Mouse (Mus musculus) kidney, postnatal 0 days (tissue): ENCODE measurements at regions not wholly inside any gene's neighbourhood (a gene's known extent, or its start where the extent isn't known, plus 50 kb on each side); places are given as distances from the start of the nearest gene placed in this dataset.
A peak's percentile ranks its signal among the peaks of the same experiment; 100 is the strongest.

Experiments used
- ATAC-seq: fragments of 200-750 bp; cut with Nextera tagmentation; replicated peaks from 2 replicates; pipeline ENCODE4 v1.8.0; 2017; ENCODE audit warnings: low read depth, moderate number of reproducible peaks, moderate TSS enrichment, moderate library complexity; ENCODE audit not compliant: low FRiP score
- DNase-seq: peaks from one replicate; pipeline ENCODE4 v3.0.0-alpha.2; 2016; ENCODE audit warnings: low spot score
- H3K27ac ChIP-seq: fragments of 300-500 bp; sonication (generic); 2 replicates; pipeline ENCODE4 v1.5.1; 2014; ENCODE audit warnings: mild to moderate bottlenecking
- H3K27me3 ChIP-seq: fragments of 300-500 bp; sonication (generic); 2 replicates; pipeline ENCODE4 v1.6.1; 2014; ENCODE audit warnings: low read length, mixed read lengths; ENCODE audit not compliant: insufficient read depth
- H3K36me3 ChIP-seq: fragments of 300-500 bp; sonication (generic); 2 replicates; pipeline ENCODE4 v1.6.1; 2014; ENCODE audit warnings: low read length, mixed read lengths; ENCODE audit not compliant: insufficient read depth
- H3K4me1 ChIP-seq: fragments of 300-500 bp; sonication (generic); replicated peaks from 2 replicates; pipeline ENCODE4 v1.6.1; 2014; ENCODE audit warnings: antibody characterized with exemption, low read length, mixed read lengths; ENCODE audit not compliant: insufficient read depth
- H3K4me2 ChIP-seq: fragments of 300-500 bp; sonication (generic); 2 replicates; pipeline ENCODE4 v1.6.1; 2014; ENCODE audit warnings: mild to moderate bottlenecking, low read length, moderate library complexity, mixed read lengths
- H3K4me3 ChIP-seq: fragments of 300-500 bp; sonication (generic); replicated peaks from 2 replicates; pipeline ENCODE4 v1.5.1; 2014; ENCODE audit warnings: low read depth, low read length
- H3K9ac ChIP-seq: fragments of 300-500 bp; sonication (generic); 2 replicates; pipeline ENCODE4 v1.6.1; 2014; ENCODE audit warnings: low read depth, low read length
- H3K9me3 ChIP-seq: fragments of 300-500 bp; sonication (generic); replicated peaks from 2 replicates; pipeline ENCODE4 v1.6.1; 2016; ENCODE audit warnings: low read length, inconsistent platforms, mixed read lengths
- CTCF ChIP-seq: IDR thresholded peaks from 2 replicates; pipeline ENCODE4 v1.5.1; 2016; ENCODE audit warnings: antibody characterized with exemption, low read depth, mild to moderate bottlenecking, moderate library complexity
- WGBS: fragments of 180-500 bp; shearing (Covaris S2); extraction: QIAGEN DNeasy Blood & Tissue Kit; methylation state at CpG from one replicate; pipeline ENCODE4 v1.1.7; 2014; 5-methylcytosine and 5-hydroxymethylcytosine counted together

DNA sequence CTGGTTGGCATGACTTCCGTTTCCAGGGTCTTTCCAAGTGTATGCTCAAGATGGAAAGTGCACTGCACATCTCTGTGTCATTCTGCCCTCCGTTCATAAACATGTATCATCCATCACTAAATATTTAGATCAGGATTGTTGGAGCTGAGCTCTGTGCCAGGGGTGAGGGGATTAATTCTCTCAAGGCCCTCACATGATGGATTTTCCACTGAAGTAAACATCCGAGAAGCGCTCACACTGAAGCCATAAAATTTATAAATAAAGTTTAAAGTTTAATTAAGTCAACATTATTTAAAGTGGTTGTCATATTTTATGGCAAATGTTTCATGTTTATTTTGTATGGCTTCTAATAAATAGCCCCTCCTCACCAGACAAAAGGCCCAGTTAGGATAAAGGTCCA, 190.7 kb upstream of the Tcf21 start:
- ATAC-seq (no peak), DNase-seq (peak; percentile 85)
- no peaks in the 10 kb centered on the region for H3K27me3 ChIP-seq
- no peak overlapping the region for H3K4me2 ChIP-seq
- H3K9me3 ChIP-seq, result no peaks in the 10 kb centered on the region
- TF ChIP-seq CTCF, result no peak
- H3K9ac ChIP-seq, result no peak overlapping the region
- H3K4me3 ChIP-seq, result no peak overlapping the region
- no peaks in the 10 kb centered on the region for H3K4me1 ChIP-seq
- H3K27ac ChIP-seq, result 0 out of 2 replicates have a peak overlapping the region, but pooled peaks have one; percentile 4
- 61% methylated on average over 4 of the region's 4 CpGs for WGBS
- H3K36me3 ChIP-seq, result no peaks in the 10 kb centered on the region

DNA sequence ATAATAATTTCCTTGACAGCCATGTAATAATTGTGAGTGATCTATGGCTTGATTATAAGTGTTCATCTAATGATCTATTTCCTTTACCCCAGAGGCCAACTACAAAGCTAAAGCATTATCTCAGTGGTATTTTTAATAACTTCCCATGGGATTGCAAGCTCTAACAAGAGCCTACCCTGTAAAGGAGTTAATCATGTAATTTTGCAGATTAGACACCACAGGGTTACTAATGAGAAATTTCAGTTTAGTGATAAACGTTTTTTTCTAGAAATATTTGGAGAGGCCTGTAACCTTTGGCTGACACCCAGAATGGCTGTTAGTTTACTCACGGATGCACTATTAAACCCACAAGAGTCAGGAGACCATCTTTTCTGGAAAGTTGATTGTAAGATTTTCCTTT, 190.2 kb upstream of the Tcf21 start:
- peak; percentile 87 for DNase-seq

DNA sequence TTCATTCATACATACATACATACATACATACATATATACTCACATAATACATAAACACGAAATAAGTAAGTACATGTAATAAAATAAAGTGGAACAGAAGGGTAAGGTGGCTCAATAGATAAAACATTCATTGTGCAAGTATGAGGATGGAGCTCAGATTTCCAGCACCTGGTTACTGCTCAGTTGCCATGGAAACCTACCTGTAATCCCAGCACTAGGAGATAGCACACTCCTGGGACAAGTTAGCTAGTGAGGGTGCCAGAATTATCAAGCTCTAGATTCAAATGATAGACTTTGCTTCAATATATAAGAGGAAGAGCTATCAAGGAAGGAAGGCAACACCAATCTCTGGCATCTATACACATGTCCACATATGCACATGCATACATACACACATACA, 184.8 kb upstream of the Tcf21 start:
- no peak for TF ChIP-seq CTCF

More for the DNA sequence above, 190.2 kb upstream of the Tcf21 start:
- Histone ChIP-seq H3K9ac (no peak overlapping the region), H3K9me3 (no peaks in the 10 kb centered on the region), H3K36me3 (no peaks in the 10 kb centered on the region), H3K4me3 (no peak overlapping the region), H3K4me2 (no peak overlapping the region), H3K4me1 (no peaks in the 10 kb centered on the region), H3K27ac (0 out of 2 replicates have a peak overlapping the region, but pooled peaks have one; percentile 4), H3K27me3 (no peaks in the 10 kb centered on the region)
- ATAC-seq, result no peak
- WGBS, result 44% methylated on average over 2 of the region's 2 CpGs
- no peak for TF ChIP-seq CTCF

DNA sequence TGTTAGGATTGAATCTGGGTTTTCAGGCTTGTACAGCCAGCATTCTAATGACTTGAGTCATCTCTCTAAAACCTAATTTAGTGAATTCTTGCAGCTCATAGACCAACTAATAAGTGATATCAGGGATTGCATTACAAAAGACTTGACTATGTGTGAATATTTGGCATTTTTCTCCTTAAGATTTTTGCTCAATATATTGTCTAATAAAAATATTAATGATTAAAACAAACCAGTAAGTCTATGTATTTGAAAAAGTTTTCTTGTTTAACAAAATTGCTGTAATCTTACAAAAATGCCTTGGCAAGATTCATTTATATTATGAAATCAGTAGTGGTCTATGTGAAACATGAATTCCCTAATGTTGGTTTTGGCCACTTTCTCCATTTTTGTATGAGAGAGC, 183.7 kb upstream of the Tcf21 start:
- Histone ChIP-seq H3K4me2 (no peak overlapping the region), H3K4me1 (no peaks in the 10 kb centered on the region), H3K9ac (no peak overlapping the region), H3K9me3 (no peaks in the 10 kb centered on the region), H3K36me3 (no peaks in the 10 kb centered on the region), H3K4me3 (no peak overlapping the region), H3K27ac (no peak overlapping the region), H3K27me3 (no peaks in the 10 kb centered on the region)
- no peak for DNase-seq
- no peak for TF ChIP-seq CTCF
- ATAC-seq, result no peak

More for the DNA sequence above, 184.8 kb upstream of the Tcf21 start:
- H3K4me1 ChIP-seq, result no peaks in the 10 kb centered on the region
- ATAC-seq (no peak), DNase-seq (no peak)
- no peak overlapping the region for H3K4me2 ChIP-seq
- H3K36me3 ChIP-seq, result no peaks in the 10 kb centered on the region
- 79% methylated on average over 1 of the region's 1 CpGs for WGBS
- H3K9me3 ChIP-seq, result no peaks in the 10 kb centered on the region
- H3K27me3 ChIP-seq, result no peaks in the 10 kb centered on the region
- no peak overlapping the region for H3K9ac ChIP-seq
- no peak overlapping the region for H3K27ac ChIP-seq
- no peak overlapping the region for H3K4me3 ChIP-seq

DNA sequence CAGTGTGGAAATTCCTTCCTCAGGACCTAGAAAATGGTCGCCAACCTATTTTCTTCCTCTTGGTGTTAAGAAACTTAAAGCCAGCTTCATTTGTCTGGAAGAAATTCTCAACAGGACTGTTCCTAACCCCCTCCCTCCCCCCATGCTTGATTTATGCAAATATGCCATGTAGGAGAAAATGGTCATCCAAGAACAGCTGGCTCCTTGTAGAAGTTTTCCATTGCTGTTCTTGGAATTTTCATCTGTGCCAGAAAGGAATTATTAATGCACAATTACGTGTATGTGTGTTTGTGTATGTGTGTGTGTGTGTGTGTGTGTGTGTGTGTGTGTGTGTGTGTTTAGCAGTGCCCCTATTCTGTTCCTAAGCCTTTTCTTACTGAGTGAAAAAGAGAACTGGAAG, 178.6 kb upstream of the Tcf21 start:
- no peak for ATAC-seq
- peak; percentile 53 for DNase-seq
- no peaks in the 10 kb centered on the region for H3K27me3 ChIP-seq

DNA sequence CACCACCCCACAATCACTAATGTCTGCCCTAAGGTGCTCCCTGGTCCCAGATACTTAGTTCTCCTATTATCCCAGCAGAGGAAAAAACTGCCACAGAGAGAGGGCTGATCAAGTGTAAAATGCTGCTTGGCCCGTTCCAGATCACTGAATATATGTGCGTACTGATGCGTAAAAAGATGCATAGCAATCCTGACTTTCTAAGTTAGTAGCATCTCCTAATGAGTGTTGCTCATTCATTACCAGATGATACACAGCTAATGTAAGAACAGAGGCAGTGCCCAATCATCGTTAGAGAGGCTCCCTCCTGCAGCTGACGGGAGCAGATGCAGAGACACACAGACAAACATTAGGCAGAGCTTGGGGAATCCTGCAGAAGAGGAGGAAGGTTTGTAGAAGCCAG, 177.6 kb upstream of the Tcf21 start:
- 81% methylated on average over 5 of the region's 5 CpGs for WGBS
- Histone ChIP-seq H3K4me1 (no peaks in the 10 kb centered on the region), H3K9me3 (no peaks in the 10 kb centered on the region), H3K9ac (no peak overlapping the region), H3K27ac (0 out of 2 replicates have a peak overlapping the region, but pooled peaks have one; percentile 1), H3K4me3 (no peak overlapping the region), H3K36me3 (no peaks in the 10 kb centered on the region), H3K27me3 (no peaks in the 10 kb centered on the region), H3K4me2 (no peak overlapping the region)
- ATAC-seq (no peak), DNase-seq (no peak)
- no peak for TF ChIP-seq CTCF

More for the DNA sequence above, 178.6 kb upstream of the Tcf21 start:
- WGBS, result 77% methylated on average over 2 of the region's 2 CpGs
- H3K36me3 ChIP-seq, result no peaks in the 10 kb centered on the region
- H3K4me2 ChIP-seq, result no peak overlapping the region
- no peaks in the 10 kb centered on the region for H3K9me3 ChIP-seq
- H3K27ac ChIP-seq, result no peak overlapping the region
- no peak for TF ChIP-seq CTCF
- H3K4me3 ChIP-seq, result no peak overlapping the region
- H3K9ac ChIP-seq, result no peak overlapping the region
- no peaks in the 10 kb centered on the region for H3K4me1 ChIP-seq

DNA sequence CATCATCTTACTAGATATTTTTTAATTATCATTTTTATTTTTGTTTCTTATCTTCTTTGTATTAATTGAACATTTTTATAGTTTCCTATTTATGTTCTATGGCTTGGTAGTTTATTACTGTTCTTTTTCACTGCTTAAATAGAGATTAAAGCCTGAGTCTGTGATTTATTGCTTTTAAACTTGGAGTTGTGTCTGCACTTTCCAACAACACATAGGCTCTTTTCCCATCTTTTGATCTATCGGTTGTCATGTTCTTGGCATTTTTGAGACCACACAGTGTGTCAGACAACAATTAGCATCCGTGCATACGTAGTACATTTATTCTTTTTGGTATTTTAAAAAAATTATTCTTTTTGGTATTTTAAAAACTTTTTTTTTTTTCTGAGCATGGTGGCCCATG, 173.2 kb upstream of the Tcf21 start:
- Histone ChIP-seq H3K27me3 (no peaks in the 10 kb centered on the region), H3K4me1 (no peaks in the 10 kb centered on the region), H3K9me3 (no peaks in the 10 kb centered on the region), H3K36me3 (no peaks in the 10 kb centered on the region), H3K27ac (no peak overlapping the region), H3K9ac (no peak overlapping the region), H3K4me2 (no peak overlapping the region), H3K4me3 (no peak overlapping the region)
- 57% methylated on average over 3 of the region's 3 CpGs for WGBS
- TF ChIP-seq CTCF, result no peak
- DNase-seq (peak; percentile 89), ATAC-seq (no peak)
